Mouse (Mus musculus): ENCODE measurements around the gene Tor4a. TPM values are rescaled to one million over a fixed set of nuclear protein-coding genes. Genes with fewer than 3 reads are reported as not detected.

Gene Tor4a
- polyA plus RNA-seq, 1 experiment, result not detected

DNA sequence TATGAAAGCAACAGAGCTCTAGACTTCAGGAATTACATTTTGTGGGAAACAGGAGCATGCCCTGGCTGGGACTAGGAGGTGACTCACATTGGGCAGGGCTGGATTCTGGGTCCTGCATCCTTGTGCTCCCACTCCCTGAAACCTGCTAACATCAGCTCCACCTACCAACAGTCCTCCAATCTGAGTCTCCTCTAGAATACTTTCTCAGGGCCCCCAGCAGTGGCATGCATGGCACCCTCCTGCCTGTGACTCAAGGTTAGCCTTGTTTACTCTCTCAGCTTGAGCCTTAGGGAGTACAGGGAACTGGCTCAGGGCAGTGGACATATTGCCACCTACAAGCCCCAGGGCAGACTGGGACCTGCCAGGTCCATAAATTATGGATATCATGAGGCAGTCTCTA is 41.4 kb upstream of the Tor4a start:
- Histone ChIP-seq H3K4me3 (ENCODE audit: insufficient read depth, low read depth, low read length) (no peak overlapping the region), H3K4me1 (ENCODE audit: control insufficient read depth, insufficient read depth, low read length) (peaks cover 18% of the 10 kb centered on the region), H3K27ac (ENCODE audit: insufficient read depth, low read depth, low read length) (no peak overlapping the region)
- TF ChIP-seq CTCF (IDR thresholded peaks at IDR 0.05; ENCODE audit: insufficient read depth, low read depth, low read length), result no peak
- no peak for TF ChIP-seq POLR2A (IDR thresholded peaks at IDR 0.05; ENCODE audit: insufficient read depth, low read depth, low read length)

DNA sequence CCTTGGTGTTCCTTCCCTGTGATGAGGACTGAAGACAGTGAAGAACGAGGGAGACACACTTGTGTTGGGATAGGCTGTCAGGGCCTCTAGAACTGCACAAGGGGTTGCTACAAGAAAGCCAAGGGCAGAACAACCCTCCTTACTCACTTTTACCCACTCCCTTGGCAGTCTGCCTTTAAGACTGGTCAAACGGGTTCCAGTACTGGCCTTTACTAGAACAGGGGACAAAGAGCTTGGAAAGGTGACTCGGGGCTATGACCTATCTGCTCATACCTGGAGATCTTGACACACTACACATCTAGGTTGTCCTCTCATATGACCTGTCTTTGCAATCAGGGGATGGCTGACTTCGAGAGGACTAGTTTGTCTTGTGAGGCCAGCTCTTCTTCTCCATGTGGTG is 40.8 kb upstream of the Tor4a start:
- Histone ChIP-seq H3K27ac (ENCODE audit: insufficient read depth, low read depth, low read length) (no peak overlapping the region), H3K4me3 (ENCODE audit: insufficient read depth, low read depth, low read length) (no peak overlapping the region), H3K4me1 (ENCODE audit: control insufficient read depth, insufficient read depth, low read length) (peaks cover 13% of the 10 kb centered on the region)
- no peak for TF ChIP-seq CTCF (IDR thresholded peaks at IDR 0.05; ENCODE audit: insufficient read depth, low read depth, low read length)
- no peak for TF ChIP-seq POLR2A (IDR thresholded peaks at IDR 0.05; ENCODE audit: insufficient read depth, low read depth, low read length)
- 60% methylated on average over 4 of the region's 4 CpGs for WGBS

DNA sequence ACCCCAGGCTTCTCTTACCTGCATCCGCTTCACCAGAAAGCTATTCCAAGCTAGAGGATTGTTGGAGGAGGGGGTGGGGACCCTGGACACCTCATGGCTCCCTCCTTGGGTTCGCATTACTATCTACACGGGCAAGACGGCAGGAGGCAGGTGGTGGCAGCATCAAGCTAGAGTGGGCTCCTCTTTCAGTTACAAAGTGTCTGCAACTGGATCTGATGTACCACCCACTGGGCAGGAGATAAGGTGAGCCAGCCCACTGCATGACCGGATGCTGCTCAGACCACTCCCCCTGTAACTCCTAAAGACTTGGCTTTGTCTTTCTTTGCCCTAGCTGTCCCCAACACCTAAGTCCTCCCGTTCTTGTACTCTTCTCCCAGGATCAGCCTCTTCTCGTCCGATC is 39.9 kb upstream of the Tor4a start, which contains the start of gene Rnf224:
Gene Rnf224, minus strand, starts transcription at position 174 of the 400 bp plus-strand sequence.
- TF ChIP-seq CTCF (IDR thresholded peaks at IDR 0.05; ENCODE audit: insufficient read depth, low read depth, low read length), result no peak
- TF ChIP-seq POLR2A (IDR thresholded peaks at IDR 0.05; ENCODE audit: insufficient read depth, low read depth, low read length), result no peak
- 46% methylated on average over 8 of the region's 8 CpGs for WGBS

DNA sequence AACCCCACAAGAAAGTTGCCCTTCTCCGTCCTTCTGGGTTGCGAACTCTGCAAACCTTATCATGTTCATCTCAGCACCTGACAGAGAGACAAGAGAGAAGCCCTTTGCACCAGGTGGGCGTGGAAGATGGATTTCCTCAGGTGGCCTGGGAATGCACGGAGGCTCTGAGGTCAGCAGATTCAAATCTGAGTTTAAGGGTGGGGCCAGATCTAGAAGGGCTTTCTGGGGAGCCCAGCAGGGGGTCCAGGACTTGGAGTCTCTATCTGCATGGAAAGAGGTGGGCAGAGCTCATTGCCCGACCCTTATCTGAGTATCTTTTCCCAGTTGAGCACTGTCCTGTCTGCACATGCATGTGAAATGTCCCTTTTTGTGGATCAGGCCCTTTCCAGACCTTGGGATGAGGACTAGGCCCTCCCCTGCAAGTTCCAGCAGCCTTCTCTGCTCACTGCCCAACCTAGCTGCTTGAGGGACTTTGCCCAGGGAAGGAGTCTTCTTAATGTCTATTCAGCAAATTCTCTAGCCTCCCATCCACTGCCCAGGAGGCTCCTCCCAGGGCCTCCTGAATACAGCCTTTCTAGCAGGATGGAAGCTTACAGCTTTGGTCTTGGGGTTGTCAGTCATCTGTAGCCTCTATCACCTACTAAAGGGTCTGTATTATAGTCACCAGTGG is 38.0 kb upstream of the Tor4a start:
- no peak for TF ChIP-seq CTCF (IDR thresholded peaks at IDR 0.05; ENCODE audit: insufficient read depth, low read depth, low read length)
- no peak for TF ChIP-seq POLR2A (IDR thresholded peaks at IDR 0.05; ENCODE audit: insufficient read depth, low read depth, low read length)
- no peak overlapping the region for H3K4me3 ChIP-seq (ENCODE audit: insufficient read depth, low read depth, low read length)
- H3K4me1 ChIP-seq (ENCODE audit: control insufficient read depth, insufficient read depth, low read length), result no peaks in the 10 kb centered on the region
- H3K27ac ChIP-seq (ENCODE audit: insufficient read depth, low read depth, low read length), result no peak overlapping the region
- WGBS, result 76% methylated on average over 5 of the region's 5 CpGs

More for the DNA sequence above, 39.9 kb upstream of the Tor4a start, which contains the start of gene Rnf224:
- Histone ChIP-seq H3K4me1 (ENCODE audit: control insufficient read depth, insufficient read depth, low read length) (peaks cover 12% of the 10 kb centered on the region), H3K27ac (ENCODE audit: insufficient read depth, low read depth, low read length) (no peak within 1 kb of the TSS), H3K4me3 (ENCODE audit: insufficient read depth, low read depth, low read length) (no peak within 1 kb of the TSS)

DNA sequence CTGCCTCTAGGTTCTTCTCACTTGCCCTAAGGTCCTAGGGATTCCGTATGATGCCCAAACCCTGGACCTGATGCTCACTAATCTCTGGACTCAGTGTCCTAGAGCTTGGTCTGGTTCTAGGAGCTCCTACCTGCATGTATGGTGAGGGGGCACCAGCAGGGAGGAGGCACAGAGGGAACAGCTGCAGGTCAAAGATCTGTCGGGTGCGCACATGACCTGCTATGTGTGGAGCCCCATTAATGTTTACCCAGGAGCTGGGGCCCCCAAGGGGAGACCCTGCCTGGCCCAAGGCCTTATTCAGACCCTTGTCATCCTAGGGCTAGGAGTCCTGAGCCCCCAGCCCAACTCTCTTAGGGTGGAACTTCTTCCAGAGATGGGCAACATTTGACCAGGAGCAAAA is 37.4 kb upstream of the Tor4a start, which contains the start of gene Slc34a3:
Gene Slc34a3, minus strand, starts transcription at position 315 of the 400 bp plus-strand sequence.
- Histone ChIP-seq H3K4me3 (ENCODE audit: insufficient read depth, low read depth, low read length) (no peak within 1 kb of the TSS), H3K27ac (ENCODE audit: insufficient read depth, low read depth, low read length) (no peak within 1 kb of the TSS), H3K4me1 (ENCODE audit: control insufficient read depth, insufficient read depth, low read length) (peaks cover 1% of the 10 kb centered on the region)
- TF ChIP-seq CTCF (IDR thresholded peaks at IDR 0.05; ENCODE audit: insufficient read depth, low read depth, low read length), result no peak
- no peak for TF ChIP-seq POLR2A (IDR thresholded peaks at IDR 0.05; ENCODE audit: insufficient read depth, low read depth, low read length)
- WGBS, result 94% methylated on average over 3 of the region's 3 CpGs

DNA sequence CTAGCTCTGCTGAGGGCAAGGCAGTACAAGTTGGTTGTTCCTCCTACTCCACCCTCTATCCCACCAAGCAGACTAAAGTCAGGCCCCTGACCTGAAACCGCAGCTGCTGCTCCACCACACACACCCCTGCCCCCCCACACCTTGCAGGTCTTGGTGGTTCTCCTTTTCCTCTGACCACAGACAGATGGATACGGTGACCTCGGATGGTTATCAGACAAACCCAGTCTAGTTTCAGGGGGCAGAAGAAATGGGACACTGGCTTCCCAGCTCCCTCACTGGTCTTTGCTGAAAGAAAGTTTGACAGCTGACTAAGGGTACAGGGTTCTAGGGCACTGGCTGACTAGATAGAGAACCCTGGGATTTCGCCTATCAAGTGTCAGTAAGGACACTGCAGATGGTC is 36.7 kb upstream of the Tor4a start:
- TF ChIP-seq CTCF (IDR thresholded peaks at IDR 0.05; ENCODE audit: insufficient read depth, low read depth, low read length) (no peak), POLR2A (IDR thresholded peaks at IDR 0.05; ENCODE audit: insufficient read depth, low read depth, low read length) (no peak)
- 80% methylated on average over 4 of the region's 4 CpGs for WGBS
- H3K4me1 ChIP-seq (ENCODE audit: control insufficient read depth, insufficient read depth, low read length), result peaks cover 5% of the 10 kb centered on the region
- H3K27ac ChIP-seq (ENCODE audit: insufficient read depth, low read depth, low read length), result no peak overlapping the region
- H3K4me3 ChIP-seq (ENCODE audit: insufficient read depth, low read depth, low read length), result no peak overlapping the region

DNA sequence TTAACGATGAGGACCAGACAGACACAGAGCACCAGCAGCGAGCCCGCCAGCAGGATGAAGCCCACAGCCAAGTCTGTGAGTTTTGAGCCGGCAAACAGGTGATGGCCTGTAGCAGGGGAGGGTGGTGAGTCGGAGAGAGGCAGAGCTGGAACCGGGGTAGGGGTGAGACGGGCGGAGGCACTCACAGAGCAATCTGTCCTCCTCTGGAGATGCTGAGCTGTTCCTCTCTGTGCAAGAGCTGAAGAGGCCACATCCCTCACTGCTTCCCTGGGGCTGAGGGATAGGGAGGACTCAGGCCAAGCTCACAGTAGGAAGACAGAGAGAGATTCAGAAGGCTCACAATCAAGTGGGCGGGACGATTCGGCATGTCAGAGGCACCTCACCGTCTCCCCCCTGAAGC is 34.4 kb upstream of the Tor4a start:
- WGBS, result 56% methylated on average over 12 of the region's 12 CpGs
- TF ChIP-seq POLR2A (IDR thresholded peaks at IDR 0.05; ENCODE audit: insufficient read depth, low read depth, low read length), result no peak
- TF ChIP-seq CTCF (IDR thresholded peaks at IDR 0.05; ENCODE audit: insufficient read depth, low read depth, low read length), result no peak
- Histone ChIP-seq H3K4me3 (ENCODE audit: insufficient read depth, low read depth, low read length) (no peak overlapping the region), H3K27ac (ENCODE audit: insufficient read depth, low read depth, low read length) (no peak overlapping the region), H3K4me1 (ENCODE audit: control insufficient read depth, insufficient read depth, low read length) (peaks cover 5% of the 10 kb centered on the region)

DNA sequence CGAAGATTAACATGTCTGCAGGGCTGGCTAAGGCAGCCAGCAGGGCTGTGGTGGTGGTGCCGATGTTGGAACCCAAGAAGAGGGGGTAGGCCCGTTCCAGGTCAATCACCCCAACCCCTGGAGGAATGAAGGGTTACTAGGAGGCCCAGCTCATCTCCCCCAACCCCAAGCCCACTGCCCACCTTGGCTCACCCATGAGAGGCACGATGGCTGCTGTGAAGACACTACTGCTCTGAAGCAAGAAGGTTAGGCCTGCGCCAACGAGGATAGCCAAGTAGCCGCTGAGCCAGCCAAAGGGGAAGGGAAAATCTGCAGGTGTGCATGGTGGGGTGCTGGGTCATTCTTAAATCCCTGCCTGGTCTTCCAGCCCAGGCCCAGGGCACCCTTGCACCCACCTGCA is 33.9 kb upstream of the Tor4a start:
- no peak overlapping the region for H3K4me3 ChIP-seq (ENCODE audit: insufficient read depth, low read depth, low read length)
- peaks cover 5% of the 10 kb centered on the region for H3K4me1 ChIP-seq (ENCODE audit: control insufficient read depth, insufficient read depth, low read length)
- H3K27ac ChIP-seq (ENCODE audit: insufficient read depth, low read depth, low read length), result no peak overlapping the region
- TF ChIP-seq CTCF (IDR thresholded peaks at IDR 0.05; ENCODE audit: insufficient read depth, low read depth, low read length) (no peak), POLR2A (IDR thresholded peaks at IDR 0.05; ENCODE audit: insufficient read depth, low read depth, low read length) (no peak)
- WGBS, result 85% methylated on average over 7 of the region's 7 CpGs

DNA sequence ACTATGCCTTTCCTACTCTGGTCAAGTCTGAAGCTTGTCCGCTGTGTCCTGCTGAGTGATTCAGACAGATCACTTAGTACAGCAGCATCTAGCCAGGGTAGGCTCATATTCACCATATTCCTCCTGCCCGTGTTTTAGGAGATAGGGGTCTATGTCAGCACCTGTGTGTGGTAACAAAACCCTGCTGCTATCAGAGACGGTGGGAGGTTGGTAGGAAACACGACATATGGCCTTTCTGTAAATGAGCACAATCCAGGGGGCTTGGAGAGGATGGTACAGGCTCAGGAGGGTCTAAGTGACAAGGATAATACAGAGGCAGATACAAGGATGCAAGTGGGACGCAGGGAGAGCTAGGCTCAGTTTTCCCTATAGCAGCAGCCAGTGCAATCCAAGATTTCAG is 32.9 kb upstream of the Tor4a start:
- no peak overlapping the region for H3K27ac ChIP-seq (ENCODE audit: insufficient read depth, low read depth, low read length)
- no peak overlapping the region for H3K4me3 ChIP-seq (ENCODE audit: insufficient read depth, low read depth, low read length)
- peaks cover 5% of the 10 kb centered on the region for H3K4me1 ChIP-seq (ENCODE audit: control insufficient read depth, insufficient read depth, low read length)
- 84% methylated on average over 5 of the region's 5 CpGs for WGBS
- TF ChIP-seq POLR2A (IDR thresholded peaks at IDR 0.05; ENCODE audit: insufficient read depth, low read depth, low read length) (no peak), CTCF (IDR thresholded peaks at IDR 0.05; ENCODE audit: insufficient read depth, low read depth, low read length) (no peak)

Data from olfactory bulb, adult 2 months (tissue).